ENCODE assay signal across 8 mouse cellular contexts in the genomic region with DNA sequence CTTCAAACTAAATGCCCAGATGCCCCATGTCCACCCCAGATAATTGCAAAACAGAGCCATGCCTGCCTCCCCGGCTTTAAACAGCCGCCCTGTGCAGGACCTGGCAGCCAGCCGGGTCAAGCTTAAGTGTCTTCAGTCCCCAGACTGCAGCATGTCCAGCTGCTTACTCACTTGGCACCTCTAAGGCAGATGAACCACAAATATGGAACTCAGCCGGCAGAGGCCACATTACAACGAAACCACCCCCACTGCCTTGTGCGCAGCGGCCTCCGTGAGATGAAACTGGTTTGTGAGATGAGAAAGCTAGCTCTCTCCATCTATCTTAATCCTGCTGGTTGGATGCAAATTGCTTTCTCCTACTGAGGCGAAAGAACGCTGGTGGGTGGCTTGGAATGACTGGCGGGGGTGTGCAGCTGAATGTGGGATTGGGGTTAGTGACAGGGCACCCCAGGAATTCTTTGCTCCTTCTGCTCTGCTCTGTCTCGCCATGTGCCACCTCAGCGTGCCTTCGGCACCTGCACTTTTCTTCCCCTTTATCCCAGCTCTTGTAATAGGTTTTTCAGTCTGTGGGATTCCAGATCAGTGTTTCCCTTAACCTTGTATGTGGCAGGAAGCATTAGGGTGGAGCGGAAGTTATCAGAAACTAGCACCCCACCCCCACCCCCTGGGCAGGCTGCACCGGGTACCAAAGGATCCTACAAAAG. TPM values are rescaled to one million over a fixed set of nuclear protein-coding genes. Genes with fewer than 3 reads are reported as not detected.
DNase-seq lines count a peak whose midpoint lies in the region.

No protein-coding gene starts in this region.

- intact Hi-C loops in left cerebral cortex, postnatal 25 days (cut with DNase I): no loop called here

- DNase-seq in kidney, postnatal 4 days: peak; percentile 9
- DNase-seq in kidney, adult 11 months: no peak
- peak; percentile 75 for DNase-seq in adrenal gland, postnatal 14 days
- peak; percentile 26 for DNase-seq in heart, adult 8-10 months (ENCODE audit: low spot score)
- DNase-seq in left cerebral cortex, postnatal 25 days (ENCODE audit: low spot score in 2 of 2): peak; percentile 50 to 82
- peak; percentile 91 for DNase-seq in skeletal muscle tissue, adult 2 months (ENCODE audit: low read depth, low spot score)
- DNase-seq in c-Kit-positive CD71-positive TER-119-positive erythroid progenitor cells, embryonic 14.5 days (ENCODE audit: low spot score): no peak
- DNase-seq in cerebellum, adult 9-10 months: no peak

RNA-seq across cellular contexts. Expression of a gene that starts 29.2 kb away (rescaled TPM):
- total RNA-seq in adrenal gland, postnatal 14 days (2021): 0.26 and 0.33 TPM in 2 replicates
- not detected for total RNA-seq in heart, adult 8-10 months (2022)
- total RNA-seq in left cerebral cortex, postnatal 25 days (2021): 10 to 100 TPM; 21.5 to 26.7 TPM

Comparison
In these comparisons a context has a peak if more than half of its experiments do, and no peak if none do; other contexts are left out.
1. DNase-seq: peak in kidney, postnatal 4 days (2 of 2), adrenal gland, postnatal 14 days (single experiment), heart, adult 8-10 months (single experiment), left cerebral cortex, postnatal 25 days (2 of 2) and skeletal muscle tissue, adult 2 months (single experiment); none in kidney, adult 11 months (single experiment), c-Kit-positive CD71-positive TER-119-positive erythroid progenitor cells, embryonic 14.5 days (single experiment) and cerebellum, adult 9-10 months (single experiment).
2. RNA of a gene that starts 29.2 kb away (total RNA-seq): 21.5 to 26.7 TPM in left cerebral cortex, postnatal 25 days; 0.26 to 0.33 TPM in adrenal gland, postnatal 14 days and not detected in heart, adult 8-10 months; every median in the first group is over 10 times any median in the second.